Mouse (Mus musculus) thymus, postnatal 25 days (tissue): Measurements from ENCODE around the gene Ssxb8.
"Not testable (repeated sequence)": the region's sequence is repeated elsewhere in the genome, so short reads cannot be mapped to it uniquely, and the experiment has no call there.

Source experiments
- DNase-seq: peaks from one replicate; pipeline ENCODE4 v3.0.0; 2022

Gene Ssxb8

DNA sequence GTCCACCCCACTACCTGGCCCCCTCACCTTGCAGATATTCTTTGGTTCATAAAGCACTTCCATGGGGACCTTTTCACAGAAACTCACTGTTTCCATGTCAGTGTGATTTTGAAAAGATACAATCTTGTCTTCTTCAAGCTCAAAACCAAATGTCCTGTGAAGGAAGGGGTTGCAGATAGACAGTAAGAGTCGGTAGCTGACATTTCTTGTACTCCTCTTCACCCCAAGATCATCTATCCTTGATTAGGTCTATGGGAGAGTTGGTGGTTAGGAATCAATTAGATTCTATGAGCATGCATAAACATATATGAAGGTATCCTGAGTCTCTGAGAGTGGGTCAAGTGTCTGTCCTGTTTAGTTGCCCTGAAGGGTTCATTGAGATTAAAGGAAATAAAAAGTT lies at the start of gene Ssxb8:
TSS of gene Ssxb8 (minus strand) at position 101 of the 400 bp plus-strand sequence.
- not testable (repeated sequence) for DNase-seq

DNA sequence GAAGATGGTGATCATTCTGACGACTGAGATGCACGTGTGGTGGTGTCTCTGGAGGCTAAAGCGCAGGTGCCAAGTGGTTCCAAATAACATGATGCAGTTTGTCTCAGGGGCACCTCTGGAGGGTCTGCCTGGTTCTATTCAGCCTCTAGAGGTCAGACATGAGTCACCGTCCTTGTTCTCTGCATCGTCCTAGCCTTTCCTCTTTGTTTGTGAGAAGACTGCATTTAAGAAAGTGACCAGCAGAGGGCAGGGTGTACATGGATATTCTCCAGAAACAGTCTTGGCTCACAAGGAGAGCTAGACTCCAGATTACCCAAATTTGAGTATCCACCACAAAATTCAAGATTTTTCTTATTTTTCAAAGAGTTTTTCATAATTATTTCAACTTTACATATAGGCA lies 42.3 kb upstream of the Ssxb8 start:
- DNase-seq = peak; percentile 0

DNA sequence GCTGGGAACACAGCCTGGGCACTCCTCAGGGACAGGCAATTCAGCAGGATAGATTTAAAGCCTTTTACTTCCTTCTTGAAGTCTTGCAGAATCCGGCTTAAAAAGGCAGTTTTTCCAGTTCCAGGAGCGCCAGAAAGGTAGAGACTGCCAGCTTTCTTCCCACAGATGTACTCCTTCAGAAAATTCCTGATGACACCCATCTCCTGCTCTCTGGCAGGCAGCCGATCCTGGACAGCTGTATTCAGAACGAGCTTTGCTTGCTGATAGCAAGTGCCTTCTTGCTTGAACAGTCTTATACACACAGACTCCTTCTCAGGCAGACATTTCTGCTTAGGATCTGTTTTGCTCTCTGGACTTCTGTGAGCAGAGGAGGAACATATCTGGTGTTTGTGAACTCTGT lies 27.6 kb downstream of the Ssxb8 start:
- no peak for DNase-seq
